Mouse (Mus musculus) C2C12 (cell line): ENCODE measurements around the gene Rnf4.

ENCODE experiments used
- CTCF ChIP-seq: IDR thresholded peaks from one replicate; pipeline ENCODE4 v1.5.1; 2011; ENCODE audit not compliant: control insufficient read depth, insufficient read depth, insufficient read length
- USF1 ChIP-seq: IDR thresholded peaks from one replicate; pipeline ENCODE4 v1.6.1; 2011; ENCODE audit warnings: low read depth, mild to moderate bottlenecking, control low read depth, moderate library complexity

DNA sequence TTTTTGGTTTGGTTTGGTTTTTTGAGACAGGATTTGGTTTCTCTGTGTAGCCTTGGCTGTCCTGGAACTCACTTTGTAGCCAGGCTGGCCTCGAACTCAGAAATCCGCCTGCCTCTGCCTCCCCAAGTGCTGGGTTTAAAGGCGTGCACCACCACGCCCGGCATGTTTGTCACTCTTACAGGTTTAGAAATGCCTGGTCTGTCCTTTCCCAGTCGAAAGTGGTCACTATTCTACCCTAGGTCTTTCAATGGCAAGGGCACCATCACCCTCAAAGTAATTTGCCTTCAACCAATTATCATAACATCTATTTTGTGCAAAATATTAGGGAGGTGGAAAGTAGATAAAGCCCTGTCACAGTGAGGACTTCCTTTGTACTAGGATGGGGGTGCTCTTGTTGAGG lies 4.2 kb downstream of the Rnf4 start:
- TF ChIP-seq CTCF (no peak), USF1 (no peak)
